Mouse (Mus musculus) adrenal gland, adult 10 weeks (tissue): ENCODE data around the gene Nelfe. TPM values are rescaled to one million over a fixed set of nuclear protein-coding genes. Genes with fewer than 3 reads are reported as not detected.

Source experiments
- polyA plus RNA-seq: library from polyadenylated mRNA; stranded (reverse); fragments of 350-450 nt; fragmentation: Illumina TruSeq; extraction: RNeasy Lipid Tissue Mini Kit (QIAGEN cat#74804); gene quantifications from one replicate; pipeline ENCODE4 v1.2.3, GENCODE M21; 2014; ENCODE audit warnings: low read depth, low replicate concordance

Nelfe gene
- polyA plus RNA-seq = 2.9 TPM

DNA sequence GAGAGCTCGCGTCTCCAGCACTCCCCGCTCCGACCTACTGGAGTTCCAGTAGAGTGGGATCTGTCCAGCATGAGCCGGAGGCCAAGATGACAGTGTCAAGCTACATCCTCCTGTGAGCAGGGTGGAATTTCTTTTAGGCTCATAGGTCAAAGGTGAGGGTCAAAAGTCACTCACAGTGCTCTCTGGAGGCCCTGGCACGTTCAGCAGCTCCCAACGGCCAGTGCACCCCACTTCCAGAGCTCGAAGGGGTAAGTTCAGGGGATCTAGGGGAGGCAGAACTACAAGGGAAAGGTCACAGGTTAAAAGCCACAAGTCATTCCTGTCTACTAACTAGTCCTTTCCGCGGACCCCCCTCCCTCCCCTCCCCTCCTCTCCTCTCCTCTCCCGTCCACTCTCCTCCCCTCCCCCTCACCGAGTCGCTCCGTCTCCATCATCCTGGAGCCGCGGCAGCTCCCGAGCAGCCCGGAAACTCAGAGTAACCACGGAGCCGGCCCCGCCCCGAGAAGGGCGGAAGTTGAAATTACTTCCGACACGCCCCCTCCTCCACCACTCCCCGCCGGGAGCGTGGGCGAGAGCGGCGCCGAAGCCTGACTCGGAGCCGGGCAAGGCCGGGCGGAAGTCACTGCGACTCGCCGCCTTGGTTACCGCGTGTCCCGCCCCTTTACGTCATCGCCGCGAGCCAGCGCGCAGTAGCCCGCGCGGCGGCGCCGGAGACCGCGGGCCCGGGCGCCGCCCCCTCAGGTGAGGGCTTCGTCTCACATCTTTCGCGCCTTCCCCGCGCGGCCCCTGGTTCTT lies at the start of gene Nelfe, which contains the start of gene Skiv2l:
Nelfe (plus strand) TSS at position 670 of the 795 bp plus-strand sequence.
Skiv2l (minus strand) TSS at position 489 of the 795 bp plus-strand sequence.

DNA sequence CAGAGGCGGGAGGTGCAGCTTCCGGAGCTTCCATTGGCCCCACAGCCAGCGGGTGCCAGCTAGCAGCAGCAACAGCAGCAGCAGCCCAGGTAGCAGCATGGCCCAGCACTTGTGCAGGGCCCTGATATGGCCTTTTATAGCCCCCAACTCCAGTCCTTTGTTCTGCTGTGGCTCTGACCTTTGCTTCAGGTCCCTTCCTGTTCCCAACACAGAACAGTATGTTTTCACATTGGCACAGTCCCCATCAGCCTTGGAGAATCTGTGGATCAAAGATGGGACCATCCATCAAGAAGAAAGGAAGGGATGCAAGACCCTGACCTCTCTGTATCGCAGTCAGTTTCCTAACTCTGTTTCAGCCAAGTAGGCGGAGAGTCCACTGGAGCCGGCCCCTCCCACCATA lies 45.9 kb upstream of the Nelfe start, which contains the start of gene Cyp21a1:
Cyp21a1 (minus strand) TSS at position 261 of the 400 bp plus-strand sequence.

DNA sequence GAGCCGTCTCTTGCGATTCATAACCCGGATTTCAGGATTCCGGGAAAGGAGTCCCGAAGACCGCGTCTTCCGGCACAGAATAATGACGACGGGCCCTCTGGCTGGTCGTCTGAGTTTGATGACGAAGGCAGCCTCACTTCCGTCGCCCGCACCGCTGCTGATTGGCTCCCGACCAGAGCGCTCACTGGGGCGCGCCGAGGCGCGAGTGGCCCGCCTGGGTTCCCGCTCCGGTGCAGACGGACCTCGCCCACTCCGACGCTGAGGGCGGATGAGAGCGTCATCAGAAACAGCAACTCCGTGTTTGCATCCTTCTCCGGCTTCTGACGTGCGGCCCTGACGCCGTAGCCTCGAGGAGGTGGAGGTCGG lies 13.4 kb upstream of the Nelfe start, which contains the start of the genes Stk19 and Dxo:
Stk19 (minus strand) TSS at position 90 of the 366 bp plus-strand sequence.
Dxo (plus strand) TSS at position 164 of the 366 bp plus-strand sequence.

GRCm38 (mm10) chr17:34862416-34863081 lies 12.4 kb downstream of the Nelfe start, which contains the start of gene Cfb:
Cfb (minus strand) TSS chr17:34862518.

GRCm38 (mm10) chr17:34879336-34879879 lies 29.2 kb downstream of the Nelfe start, which contains the start of gene Zbtb12:
Zbtb12 (plus strand) TSS chr17:34879483.

DNA sequence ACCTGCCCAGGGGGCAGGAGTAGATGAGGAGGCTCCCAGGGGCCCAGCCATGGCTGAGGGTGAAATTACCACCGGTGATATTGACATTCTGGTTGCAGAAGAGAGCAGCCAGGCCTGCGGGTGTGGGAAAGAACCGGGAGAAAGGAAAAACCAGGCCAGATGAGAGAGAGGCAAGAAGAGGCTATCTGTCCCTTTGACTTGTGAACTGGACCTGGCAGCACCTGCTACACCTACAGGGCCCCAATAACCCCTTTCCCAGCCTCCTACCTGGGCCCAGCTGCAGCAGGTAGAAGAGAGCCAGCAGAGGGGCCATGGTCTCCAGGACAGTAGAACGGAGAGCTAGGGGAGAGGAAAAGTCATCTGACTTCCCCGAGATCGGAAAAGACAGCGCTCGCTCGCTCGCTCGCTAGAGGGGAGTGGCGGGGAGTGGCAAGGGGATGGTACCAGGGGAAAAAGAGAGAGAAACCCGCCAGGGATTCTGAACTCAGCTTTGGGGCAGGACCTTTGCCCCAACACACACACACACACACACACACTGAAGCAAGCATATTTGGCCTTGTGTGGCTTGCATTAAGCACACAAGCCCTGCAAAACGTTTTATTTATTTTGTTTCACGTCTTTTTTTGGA lies 31.6 kb downstream of the Nelfe start, which contains the start of gene Gm20547:
Gm20547 (minus strand) TSS at position 360 of the 628 bp plus-strand sequence.

DNA sequence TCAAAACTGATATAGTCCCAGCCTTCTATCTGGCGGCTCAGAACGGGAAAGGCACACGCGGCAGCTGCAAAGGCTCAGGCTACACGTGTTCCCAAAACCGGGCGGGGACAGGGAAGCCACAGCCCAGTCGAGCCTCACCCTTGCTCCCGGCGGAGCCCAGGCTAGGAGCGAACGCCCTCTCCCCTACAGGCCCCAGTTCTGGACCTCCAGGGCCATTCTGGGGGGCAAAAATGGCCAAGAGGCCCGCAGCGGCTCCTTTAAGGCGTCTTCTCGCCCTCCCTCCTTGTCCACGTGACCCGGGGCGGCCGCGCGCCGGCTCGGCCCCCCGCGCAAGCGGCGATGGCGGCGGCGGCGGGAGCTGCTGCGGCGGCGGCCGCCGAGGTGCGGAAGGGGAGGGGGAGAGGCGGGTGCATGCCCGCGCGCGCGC lies 48.0 kb downstream of the Nelfe start, which contains the start of the genes C2 and Ehmt2:
C2 (minus strand) TSS at position 106 of the 427 bp plus-strand sequence.
Ehmt2 (plus strand) TSS at position 310 of the 427 bp plus-strand sequence.

Other genes with a start within 250 kb of the Nelfe start
- 60.1 TPM for gene Rnf5, start 246.7 kb upstream of the Nelfe start, polyA plus RNA-seq
- gene Agpat1, start 246.1 kb upstream of the Nelfe start, polyA plus RNA-seq = 3.4 TPM
- not detected for gene Egfl8, start 234.4 kb upstream of the Nelfe start, polyA plus RNA-seq
- 5.6 TPM for gene Ppt2, start 221.9 kb upstream of the Nelfe start, polyA plus RNA-seq
- gene Prrt1, start 220.9 kb upstream of the Nelfe start, polyA plus RNA-seq = 3.4 TPM
- gene Fkbpl, start 205.6 kb upstream of the Nelfe start, polyA plus RNA-seq = 4.7 TPM
- gene Atf6b, start 203.2 kb upstream of the Nelfe start, polyA plus RNA-seq = 2.6 TPM
- gene Tnxb, start 179.9 kb upstream of the Nelfe start, polyA plus RNA-seq = 0.17 TPM
- 9.4 TPM for gene C4b, start 106.5 kb upstream of the Nelfe start, polyA plus RNA-seq
- gene Cyp21a1, start 45.8 kb upstream of the Nelfe start, polyA plus RNA-seq = 560 TPM
- gene Stk19, start 13.4 kb upstream of the Nelfe start, polyA plus RNA-seq = 11.5 TPM
- gene Dxo, start 13.4 kb upstream of the Nelfe start, polyA plus RNA-seq = 3.9 TPM
- 3.8 TPM for gene Skiv2l, start 181 bp upstream of the Nelfe start, polyA plus RNA-seq
- 1.3 TPM for gene Cfb, start 12.1 kb downstream of the Nelfe start, polyA plus RNA-seq
- 2.7 TPM for gene Zbtb12, start 29.1 kb downstream of the Nelfe start, polyA plus RNA-seq
- gene Gm20547, start 31.7 kb downstream of the Nelfe start, polyA plus RNA-seq = 1.3 TPM
- gene C2, start 47.9 kb downstream of the Nelfe start, polyA plus RNA-seq = 20.2 TPM
- gene Ehmt2, start 48.1 kb downstream of the Nelfe start, polyA plus RNA-seq = 10.5 TPM
- not detected for gene Slc44a4, start 64.1 kb downstream of the Nelfe start, polyA plus RNA-seq
- gene Neu1, start 80.9 kb downstream of the Nelfe start, polyA plus RNA-seq = 3.5 TPM
- gene Hspa1b, start 108.8 kb downstream of the Nelfe start, polyA plus RNA-seq = 46.5 TPM
- gene Gm20481, start 119.5 kb downstream of the Nelfe start, polyA plus RNA-seq = not detected
- 23.9 TPM for gene Hspa1a, start 121.8 kb downstream of the Nelfe start, polyA plus RNA-seq
- not detected for gene Hspa1l, start 122.3 kb downstream of the Nelfe start, polyA plus RNA-seq
- 9.4 TPM for gene Lsm2, start 131.5 kb downstream of the Nelfe start, polyA plus RNA-seq
- 10.7 TPM for gene Vars, start 150.6 kb downstream of the Nelfe start, polyA plus RNA-seq
- not detected for gene Vwa7, start 166.2 kb downstream of the Nelfe start, polyA plus RNA-seq
- gene Sapcd1, start 177.6 kb downstream of the Nelfe start, polyA plus RNA-seq = not detected
- not detected for gene Msh5, start 196.4 kb downstream of the Nelfe start, polyA plus RNA-seq
- 23.6 TPM for gene Clic1, start 199.6 kb downstream of the Nelfe start, polyA plus RNA-seq
- gene Ddah2, start 208.6 kb downstream of the Nelfe start, polyA plus RNA-seq = not detected
- gene Ly6g6c, start 215.0 kb downstream of the Nelfe start, polyA plus RNA-seq = not detected
- gene Mpig6b, start 215.8 kb downstream of the Nelfe start, polyA plus RNA-seq = not detected
- not detected for gene Ly6g6e, start 226.5 kb downstream of the Nelfe start, polyA plus RNA-seq
- not detected for gene Ly6g6d, start 227.7 kb downstream of the Nelfe start, polyA plus RNA-seq
- not detected for gene Ly6g6f, start 235.2 kb downstream of the Nelfe start, polyA plus RNA-seq
- 4.8 TPM for gene Abhd16a, start 238.9 kb downstream of the Nelfe start, polyA plus RNA-seq